Mouse (Mus musculus) midbrain, embryonic 14.5 days (tissue): ENCODE measurements around the gene Nol12. TPM values are rescaled to one million over a fixed set of nuclear protein-coding genes. Genes with fewer than 3 reads are reported as not detected.

Source experiments
- ATAC-seq: fragments of 200-750 bp; cut with Nextera tagmentation; 2 replicates; pipeline ENCODE4 v1.8.0; 2017; ENCODE audit warnings: moderate number of reproducible peaks, moderate library complexity; ENCODE audit not compliant: low FRiP score, low TSS enrichment
- DNase-seq: peaks from one replicate; pipeline ENCODE4 v3.0.0-alpha.2; 2015
- H3K27ac ChIP-seq: fragments of 300-500 bp; sonication (generic); replicated peaks from 2 replicates; pipeline ENCODE4 v1.5.1; 2014; ENCODE audit warnings: mild to moderate bottlenecking, low read depth, low read length, moderate library complexity
- H3K27me3 ChIP-seq: fragments of 300-500 bp; sonication (generic); 2 replicates; pipeline ENCODE4 v1.6.1; 2014; ENCODE audit warnings: low read length, control low read depth, mixed read lengths; ENCODE audit not compliant: control insufficient read depth, insufficient read depth
- H3K36me3 ChIP-seq: fragments of 300-500 bp; sonication (generic); 2 replicates; pipeline ENCODE4 v1.6.1; 2014; ENCODE audit warnings: low read length, control low read depth; ENCODE audit not compliant: control insufficient read depth, insufficient read depth
- H3K4me1 ChIP-seq: fragments of 300-500 bp; sonication (generic); 2 replicates; pipeline ENCODE4 v1.6.1; 2014; ENCODE audit warnings: mild to moderate bottlenecking, antibody characterized with exemption, low read length, control low read depth; ENCODE audit not compliant: control insufficient read depth, insufficient read depth
- H3K4me2 ChIP-seq: fragments of 300-500 bp; sonication (generic); 2 replicates; pipeline ENCODE4 v1.6.1; 2014; ENCODE audit warnings: mild to moderate bottlenecking, low read length, moderate library complexity
- H3K4me3 ChIP-seq: fragments of 300-500 bp; sonication (generic); replicated peaks from 2 replicates; pipeline ENCODE4 v1.5.1; 2014; ENCODE audit warnings: low read depth, low read length
- H3K9ac ChIP-seq: fragments of 300-500 bp; sonication (generic); replicated peaks from 2 replicates; pipeline ENCODE4 v1.6.1; 2014; ENCODE audit warnings: mild to moderate bottlenecking, low read length, moderate library complexity
- H3K9me3 ChIP-seq: fragments of 300-500 bp; sonication (generic); 2 replicates; pipeline ENCODE4 v1.6.1; 2016; ENCODE audit warnings: low read length, control low read depth, mixed read lengths; ENCODE audit not compliant: control insufficient read depth
- WGBS: fragments of 180-500 bp; shearing (Covaris S2); extraction: QIAGEN DNeasy Blood & Tissue Kit; methylation state at CpG from one replicate; pipeline ENCODE4 v1.1.7; 2014; 5-methylcytosine and 5-hydroxymethylcytosine counted together
- polyA plus RNA-seq: library from polyadenylated mRNA; unstranded; fragments of >200 nt; fragmentation: Nextera tagmentation; extraction: Ambion mirVana; gene quantifications from 2 replicates; pipeline ENCODE4 v1.2.1, GENCODE M21; 2014

The Nol12 gene
- polyA plus RNA-seq, 1 experiment from 2014 or later, result 61.0 TPM

GRCm38 (mm10) chr15:78931577-78931976 lies 3.2 kb upstream of the Nol12 start:
- ATAC-seq, result no peak
- Histone ChIP-seq H3K4me3 (no peak overlapping the region), H3K4me2 (no peak overlapping the region), H3K9me3 (no peaks in the 10 kb centered on the region), H3K4me1 (peaks cover 15% of the 10 kb centered on the region), H3K36me3 (no peaks in the 10 kb centered on the region), H3K27ac (no peak overlapping the region), H3K9ac (no peak overlapping the region), H3K27me3 (peaks cover 4% of the 10 kb centered on the region; the same call in 1 of the 2 replicates)
- DNase-seq, result no peak
- 23% methylated on average over 3 of the region's 3 CpGs for WGBS

- Histone ChIP-seq H3K9me3 (no peaks in the 10 kb centered on the region), H3K4me3 (no peak overlapping the region), H3K27ac (no peak overlapping the region), H3K27me3 (no peaks in the 10 kb centered on the region), H3K9ac (no peak overlapping the region), H3K36me3 (peaks cover 47% of the 10 kb centered on the region), H3K4me2 (no peak overlapping the region), H3K4me1 (peaks cover 11% of the 10 kb centered on the region)
- no peak for ATAC-seq
- DNase-seq, result no peak
- 95% methylated on average over 12 of the region's 12 CpGs for WGBS
Measured at GRCm38 (mm10) chr15:78936403-78936802, 1.7 kb downstream of the Nol12 start.

- no peak overlapping the region for H3K4me2 ChIP-seq
- no peak overlapping the region for H3K4me3 ChIP-seq
- 79% methylated on average over 10 of the region's 10 CpGs for WGBS
- H3K4me1 ChIP-seq, result peaks cover 11% of the 10 kb centered on the region
- H3K9me3 ChIP-seq, result no peaks in the 10 kb centered on the region
- no peak overlapping the region for H3K27ac ChIP-seq
- DNase-seq (no peak), ATAC-seq (no peak)
- H3K27me3 ChIP-seq, result no peaks in the 10 kb centered on the region
- H3K36me3 ChIP-seq, result peaks cover 51% of the 10 kb centered on the region
- no peak overlapping the region for H3K9ac ChIP-seq
Measured at GRCm38 (mm10) chr15:78937311-78937710, 2.6 kb downstream of the Nol12 start.

GRCm38 (mm10) chr15:78937963-78938362 lies 3.2 kb downstream of the Nol12 start:
- H3K4me1 ChIP-seq, result peaks cover 14% of the 10 kb centered on the region
- no peak overlapping the region for H3K4me2 ChIP-seq
- peaks cover 51% of the 10 kb centered on the region for H3K36me3 ChIP-seq
- no peak overlapping the region for H3K9ac ChIP-seq
- no peak overlapping the region for H3K27ac ChIP-seq
- no peak for DNase-seq
- ATAC-seq, result no peak
- no peak overlapping the region for H3K4me3 ChIP-seq
- no peaks in the 10 kb centered on the region for H3K27me3 ChIP-seq
- WGBS, result 77% methylated on average over 2 of the region's 2 CpGs
- H3K9me3 ChIP-seq, result no peaks in the 10 kb centered on the region

- Histone ChIP-seq H3K4me1 (peaks cover 14% of the 10 kb centered on the region), H3K4me2 (no peak overlapping the region), H3K36me3 (peaks cover 51% of the 10 kb centered on the region), H3K4me3 (no peak overlapping the region), H3K27me3 (no peaks in the 10 kb centered on the region), H3K9me3 (no peaks in the 10 kb centered on the region), H3K27ac (no peak overlapping the region), H3K9ac (no peak overlapping the region)
- 93% methylated on average over 13 of the region's 13 CpGs for whole genome bisulfite sequencing
- ATAC-seq (no peak), DNase-seq (no peak)
Measured at GRCm38 (mm10) chr15:78940325-78940724, 5.6 kb downstream of the Nol12 start.

GRCm38 (mm10) chr15:78942663-78943062 lies 7.9 kb downstream of the Nol12 start:
- ATAC-seq, result peak; percentile 55; the same call in 1 of the 2 replicates

GRCm38 (mm10) chr15:78946232-78946631 lies 11.5 kb downstream of the Nol12 start:
- ATAC-seq (no peak), DNase-seq (peak; percentile 17)
- Histone ChIP-seq H3K27me3 (no peaks in the 10 kb centered on the region), H3K9me3 (no peaks in the 10 kb centered on the region), H3K4me1 (peaks cover 17% of the 10 kb centered on the region), H3K4me3 (no peak overlapping the region), H3K4me2 (no peak overlapping the region), H3K27ac (no peak overlapping the region), H3K9ac (no peak overlapping the region), H3K36me3 (peaks cover 5% of the 10 kb centered on the region)
- WGBS, result 76% methylated on average over 7 of the region's 7 CpGs

More at GRCm38 (mm10) chr15:78942663-78943062, 7.9 kb downstream of the Nol12 start:
- peak; percentile 91 for DNase-seq
- H3K36me3 ChIP-seq, result peaks cover 40% of the 10 kb centered on the region
- 3% methylated on average over 9 of the region's 9 CpGs for WGBS
- H3K4me1 ChIP-seq, result peaks cover 6% of the 10 kb centered on the region; the same call in 1 of the 2 replicates
- peak overlapping the region; percentile 53; the same call in 1 of the 2 replicates for H3K9ac ChIP-seq
- H3K4me3 ChIP-seq, result peak overlapping the region; percentile 16; the same call in 1 of the 2 replicates
- peak overlapping the region; percentile 72 for H3K27ac ChIP-seq
- H3K27me3 ChIP-seq, result no peaks in the 10 kb centered on the region
- peak overlapping the region; percentile 46 for H3K4me2 ChIP-seq
- no peaks in the 10 kb centered on the region for H3K9me3 ChIP-seq

GRCm38 (mm10) chr15:78947657-78948056 lies 12.9 kb downstream of the Nol12 start, which contains the start of gene Triobp:
TSS of gene Triobp (plus strand) at chr15:78947724.
- 1% methylated on average over 24 of the region's 24 CpGs for WGBS
- DNase-seq (peak; percentile 96), ATAC-seq (peak; percentile 96)
- Histone ChIP-seq H3K36me3 (peaks cover 14% of the 10 kb centered on the region), H3K4me3 (peak within 1 kb of the TSS; percentile 57), H3K9ac (peak within 1 kb of the TSS; percentile 71), H3K27me3 (no peaks in the 10 kb centered on the region), H3K4me2 (peak within 1 kb of the TSS; percentile 65), H3K4me1 (peaks cover 14% of the 10 kb centered on the region), H3K9me3 (no peaks in the 10 kb centered on the region), H3K27ac (peak within 1 kb of the TSS; percentile 72)

- Histone ChIP-seq H3K4me2 (peak overlapping the region; percentile 65), H3K27ac (peak overlapping the region; percentile 72), H3K9ac (peak overlapping the region; percentile 71), H3K4me3 (peak overlapping the region; percentile 57), H3K9me3 (no peaks in the 10 kb centered on the region), H3K27me3 (no peaks in the 10 kb centered on the region), H3K36me3 (peaks cover 17% of the 10 kb centered on the region), H3K4me1 (peaks cover 14% of the 10 kb centered on the region)
- 2% methylated on average over 11 of the region's 11 CpGs for WGBS
- peak; percentile 61; the same call in 1 of the 2 replicates for ATAC-seq
- DNase-seq, result no peak
Measured at GRCm38 (mm10) chr15:78948152-78948725, 13.5 kb downstream of the Nol12 start.
